Mouse (Mus musculus) thymus, postnatal 14 days (tissue): ENCODE measurements around the gene Gm973.

Experiments used
- DNase-seq: peaks from one replicate; pipeline ENCODE4 v3.0.0; 2021

The Gm973 gene

GRCm38 (mm10) chr1:59516026-59516917 lies at the start of gene Gm973:
Gm973 (plus strand) TSS chr1:59516264.
- DNase-seq, result no peak

DNA sequence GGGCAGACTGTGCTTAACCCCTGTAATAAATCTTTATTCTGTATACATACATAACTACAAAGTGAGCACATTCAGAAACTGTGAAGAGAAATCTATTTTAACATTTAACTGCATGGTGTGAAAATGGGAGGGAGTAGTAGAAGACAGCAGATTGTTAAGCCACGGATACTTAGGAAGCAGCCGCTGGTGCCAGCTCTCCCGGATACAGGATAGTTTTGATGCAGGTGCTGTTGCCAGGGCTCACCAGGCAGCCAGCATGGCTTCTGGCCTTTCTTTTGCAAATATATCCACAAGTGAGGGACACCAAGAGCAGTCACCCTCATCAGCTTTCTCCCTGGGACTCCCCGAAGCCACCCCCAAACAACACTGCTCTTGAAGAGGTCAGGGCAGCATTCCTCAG lies 46.9 kb upstream of the Gm973 start:
- no peak for DNase-seq

- no peak for DNase-seq
Observed at GRCm38 (mm10) chr1:59470766-59471165, 45.3 kb upstream of the Gm973 start.

DNA sequence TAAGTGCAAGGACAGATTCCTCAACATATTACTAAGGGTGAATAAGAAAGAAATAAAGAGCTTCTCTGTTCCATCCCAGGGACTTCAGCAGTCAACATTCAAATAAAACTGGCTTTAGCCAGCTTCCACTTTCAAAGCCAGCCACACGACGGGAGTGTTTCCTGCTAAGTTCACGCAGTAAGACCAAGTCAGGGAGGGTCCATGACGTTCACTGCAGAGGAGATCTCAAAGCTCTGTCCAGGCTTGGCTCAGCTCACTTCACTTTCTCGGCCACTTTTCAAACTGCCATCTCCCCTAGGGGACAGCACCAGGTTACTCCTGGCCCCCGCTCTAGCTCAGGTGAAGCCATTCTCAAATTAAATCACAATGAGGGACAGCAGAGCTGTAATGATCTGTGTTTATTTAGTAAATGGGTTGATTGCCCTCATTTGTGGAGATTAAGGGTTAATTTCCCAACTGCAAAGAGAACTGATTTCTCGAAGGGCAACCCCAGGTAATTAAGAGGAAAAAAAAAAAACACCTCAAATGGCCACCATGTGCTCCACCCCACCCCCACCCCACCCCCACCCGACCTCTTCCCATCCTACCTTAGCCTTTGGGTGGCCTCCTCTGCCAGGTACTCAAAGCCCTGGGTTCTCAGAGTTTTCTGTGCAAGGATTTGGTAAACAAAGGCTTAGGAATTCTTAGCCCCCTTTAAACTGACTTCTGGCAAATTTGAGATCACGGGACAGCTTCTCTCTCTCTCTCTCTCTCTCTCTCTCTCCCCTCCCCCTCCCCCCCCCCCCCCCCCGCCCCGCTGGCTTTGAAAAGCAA lies 43.5 kb upstream of the Gm973 start:
- DNase-seq, result no peak

DNA sequence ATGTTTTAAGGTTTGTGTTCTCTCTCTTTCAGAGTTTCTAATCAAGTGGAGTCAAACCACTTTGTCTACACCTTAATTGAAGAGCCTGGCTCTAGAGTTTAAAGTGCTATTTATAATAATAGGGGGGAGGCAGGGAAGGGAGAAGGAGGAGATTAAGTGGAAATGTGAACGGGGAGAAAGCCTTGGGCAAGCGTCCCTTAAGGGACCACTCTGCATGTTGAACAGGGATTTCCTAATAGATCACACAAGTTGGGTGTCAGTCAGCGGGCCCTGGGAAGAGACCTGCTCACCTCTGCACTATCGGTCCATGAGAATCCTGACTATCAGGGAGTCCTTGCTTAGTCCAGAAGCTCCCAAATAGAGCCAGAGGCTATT lies 42.9 kb upstream of the Gm973 start:
- DNase-seq, result no peak

DNA sequence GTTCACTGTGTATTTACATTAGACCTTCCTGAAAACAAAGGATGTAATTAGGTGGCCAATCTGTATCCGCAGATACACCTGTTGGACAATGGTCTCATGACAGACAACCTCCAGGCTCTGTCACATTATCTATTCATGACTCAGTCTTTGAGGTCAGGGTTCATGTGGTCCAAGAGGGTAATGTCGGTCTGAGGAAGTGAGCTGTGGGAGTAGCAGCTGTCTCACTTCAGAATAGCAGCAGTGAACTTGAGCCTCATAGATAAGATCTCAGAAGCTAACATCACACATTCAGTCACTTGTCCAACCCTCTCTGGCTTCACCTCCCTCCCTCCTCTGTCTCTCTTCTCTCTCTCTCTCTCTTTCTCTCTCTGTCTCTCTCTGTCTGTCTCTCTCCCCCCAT lies 40.4 kb upstream of the Gm973 start:
- DNase-seq, result no peak

DNA sequence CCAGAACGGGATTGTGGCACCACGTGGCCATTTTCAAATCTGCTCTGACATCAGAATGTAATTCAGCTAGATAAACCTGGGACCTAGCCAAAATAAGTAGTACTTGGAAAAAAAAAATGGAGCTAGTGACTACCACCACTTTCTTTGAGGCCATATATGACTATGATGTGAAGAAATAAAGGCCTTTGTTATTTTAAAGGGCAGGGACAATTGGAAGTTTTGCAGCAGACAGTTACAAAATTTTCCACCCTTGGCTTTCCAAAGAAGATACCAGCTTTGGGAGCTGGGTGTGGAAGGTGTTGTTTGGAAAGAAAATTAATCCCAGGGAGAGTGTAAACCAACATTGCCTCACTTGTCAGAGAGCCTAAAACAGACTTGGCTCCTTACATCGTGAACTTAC lies 37.2 kb upstream of the Gm973 start:
- no peak for DNase-seq

DNA sequence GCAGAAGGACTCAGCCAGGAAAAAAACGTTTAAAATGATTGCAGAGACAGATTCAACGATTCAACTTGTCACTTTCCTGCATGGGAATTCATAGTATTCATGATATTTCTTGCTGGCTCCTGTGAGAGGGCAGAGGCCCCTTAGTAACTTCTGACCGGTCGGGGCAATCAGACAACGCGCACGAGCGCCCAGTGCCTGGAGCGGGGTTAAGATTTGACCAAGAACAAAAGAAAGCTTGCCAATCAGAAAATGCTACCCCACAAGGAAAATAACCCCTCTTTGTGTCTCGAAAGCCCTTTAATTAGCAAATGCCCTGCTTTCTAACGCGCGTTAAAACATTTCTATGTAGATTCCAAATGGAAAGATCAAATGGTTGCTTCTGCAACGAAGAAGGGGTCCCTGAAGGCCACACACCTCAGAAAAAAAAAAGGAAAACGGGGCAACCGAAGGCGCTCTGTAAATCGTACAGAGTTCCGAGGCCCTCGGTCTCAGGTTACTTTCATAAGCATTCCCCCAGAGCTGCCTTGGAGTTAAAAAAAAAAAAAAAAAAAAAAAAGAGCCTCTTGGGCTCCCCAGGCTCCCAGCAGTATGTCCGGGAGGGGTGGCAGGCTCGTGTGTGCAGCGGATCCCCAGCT lies 35.1 kb upstream of the Gm973 start:
- peak; percentile 5 for DNase-seq

GRCm38 (mm10) chr1:59481456-59482291 lies 34.4 kb upstream of the Gm973 start:
- peak; percentile 94 for DNase-seq

DNA sequence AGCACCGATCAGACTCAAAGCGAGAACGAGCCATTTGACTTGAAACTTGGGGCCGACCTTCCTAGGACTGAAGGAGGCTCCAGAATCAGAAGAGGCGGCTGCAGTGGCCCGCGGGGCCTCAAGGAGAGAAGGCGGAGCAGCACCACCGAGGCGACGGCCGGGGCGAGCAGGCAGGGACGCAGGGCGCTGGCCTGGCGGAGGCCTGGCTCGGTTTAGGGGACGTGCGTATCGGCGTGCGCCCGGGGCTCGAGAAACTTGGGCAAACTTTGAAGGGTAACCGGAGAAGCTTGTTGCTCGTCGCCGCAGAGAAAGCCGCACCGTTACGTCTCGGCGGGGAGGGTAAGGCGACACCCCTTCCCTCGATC lies 33.8 kb upstream of the Gm973 start, which contains the start of gene Fzd7:
Gene Fzd7, plus strand, starts transcription at position 94 of the 365 bp plus-strand sequence.
- DNase-seq, result peak; percentile 58

DNA sequence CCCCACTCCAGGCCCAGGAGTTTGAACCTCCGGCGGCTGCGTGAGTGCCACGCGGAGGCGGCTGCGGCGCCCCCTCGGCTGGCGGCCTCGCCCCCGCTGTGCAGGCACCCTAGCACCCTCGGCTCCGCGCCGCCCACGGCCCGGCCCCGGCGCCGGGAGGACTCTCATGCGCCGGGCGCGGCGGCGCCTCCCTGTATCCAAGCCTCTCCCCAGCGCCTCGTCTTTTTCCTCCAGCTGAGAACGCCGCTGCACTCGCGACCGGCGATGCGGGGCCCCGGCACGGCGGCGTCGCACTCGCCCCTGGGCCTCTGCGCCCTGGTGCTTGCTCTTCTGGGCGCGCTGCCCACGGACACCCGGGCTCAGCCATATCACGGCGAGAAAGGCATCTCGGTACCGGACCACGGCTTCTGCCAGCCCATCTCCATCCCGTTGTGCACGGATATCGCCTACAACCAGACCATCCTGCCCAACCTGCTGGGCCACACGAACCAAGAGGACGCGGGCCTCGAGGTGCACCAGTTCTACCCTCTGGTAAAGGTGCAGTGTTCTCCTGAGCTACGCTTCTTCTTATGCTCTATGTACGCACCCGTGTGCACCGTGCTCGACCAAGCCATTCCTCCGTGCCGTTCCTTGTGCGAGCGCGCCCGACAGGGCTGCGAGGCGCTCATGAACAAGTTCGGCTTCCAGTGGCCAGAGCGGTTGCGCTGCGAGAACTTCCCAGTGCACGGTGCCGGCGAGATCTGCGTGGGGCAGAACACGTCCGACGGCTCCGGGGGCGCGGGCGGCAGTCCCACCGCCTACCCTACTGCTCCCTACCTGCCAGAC lies 33.2 kb upstream of the Gm973 start:
- DNase-seq, result peak; percentile 60

GRCm38 (mm10) chr1:59483521-59484245 lies 32.4 kb upstream of the Gm973 start:
- peak; percentile 62 for DNase-seq

- DNase-seq, result no peak
Observed at GRCm38 (mm10) chr1:59484314-59484713, 31.8 kb upstream of the Gm973 start.

DNA sequence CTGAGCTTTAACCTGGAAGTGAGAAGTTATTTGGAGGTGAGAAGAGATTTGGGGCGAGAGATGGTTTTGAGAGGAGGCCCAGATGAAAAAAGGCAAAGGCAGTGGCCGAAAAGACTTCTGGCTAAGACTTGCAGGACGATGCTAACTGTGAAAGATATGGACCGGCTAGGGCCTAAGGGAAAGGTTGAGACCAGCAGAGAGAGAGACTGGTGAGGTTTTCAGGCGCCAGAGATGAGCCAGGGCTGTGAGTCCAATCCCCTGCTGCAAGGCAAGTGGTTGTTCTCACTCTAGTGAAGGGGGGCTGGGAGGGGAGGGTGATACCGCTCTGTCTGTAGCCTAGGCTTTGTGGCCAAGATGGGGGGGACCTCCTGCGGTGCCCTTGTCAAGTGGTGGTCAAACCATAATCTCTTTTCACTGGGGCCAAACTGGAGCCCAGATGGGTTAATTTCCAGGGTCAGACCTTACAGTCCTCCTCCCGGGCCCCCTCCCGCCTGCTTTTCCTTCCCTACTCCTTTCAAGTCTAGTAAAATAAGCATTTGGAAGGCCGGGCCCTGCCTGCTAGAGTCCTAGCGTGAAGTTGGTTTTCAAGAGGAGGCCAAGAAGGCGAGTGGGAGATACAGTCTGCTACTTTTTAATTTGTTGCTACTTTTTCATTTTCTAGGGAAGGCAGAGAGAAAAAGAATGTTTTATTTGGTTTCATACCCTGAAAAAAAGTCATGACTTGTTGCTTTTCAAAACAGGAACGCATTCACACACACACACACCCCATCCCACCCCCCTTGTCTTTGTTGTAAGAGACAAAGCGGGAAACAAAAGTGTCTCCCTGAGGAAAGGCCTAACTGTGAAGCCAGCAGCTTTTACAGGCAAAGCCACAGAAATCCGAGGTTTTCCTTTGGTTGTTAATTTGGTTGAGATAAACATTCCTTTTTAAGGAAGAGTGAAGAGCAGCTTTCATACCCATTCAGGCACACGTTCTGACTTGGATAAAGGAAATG lies 31.0 kb upstream of the Gm973 start:
- DNase-seq, result no peak

DNA sequence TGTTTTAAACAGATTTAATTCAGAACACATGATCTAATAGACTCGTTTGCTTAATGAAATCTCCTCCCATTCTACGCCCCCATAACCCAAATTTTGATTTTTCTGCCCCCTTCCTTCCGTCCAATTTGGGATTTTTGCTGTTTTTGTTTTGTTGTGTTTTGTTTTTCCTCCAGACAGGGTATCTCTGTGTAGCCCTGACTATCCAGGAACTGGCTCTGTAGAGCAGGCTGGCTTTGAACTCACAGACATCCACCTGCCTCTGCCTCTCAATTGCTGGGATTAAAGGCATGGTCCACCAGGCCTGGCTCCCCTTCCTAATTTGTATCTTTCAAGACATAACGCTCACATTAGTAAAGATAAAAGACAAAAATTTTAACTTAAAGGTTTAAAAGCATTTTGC lies 30.3 kb upstream of the Gm973 start:
- DNase-seq, result no peak

DNA sequence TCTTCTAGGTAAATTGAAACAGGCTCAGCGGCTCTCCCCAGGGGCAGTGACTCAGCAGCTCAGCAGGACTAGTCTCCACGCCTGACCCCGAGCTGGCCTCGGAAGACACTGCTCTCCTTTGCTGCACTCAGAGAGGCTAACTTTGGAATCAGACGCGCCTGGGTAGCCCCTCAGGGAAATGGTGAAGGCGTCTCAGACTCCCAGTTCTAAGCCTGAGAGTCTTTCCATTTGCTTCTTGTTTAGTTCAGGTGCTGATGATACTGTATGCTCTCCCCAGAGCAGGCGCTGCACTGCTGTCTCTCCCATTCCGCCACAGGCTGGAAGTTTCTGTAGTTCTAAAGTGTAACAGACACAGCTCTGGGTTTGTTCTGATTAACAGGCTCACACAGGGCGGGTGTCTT lies 28.4 kb upstream of the Gm973 start:
- DNase-seq, result no peak

- no peak for DNase-seq
Observed at GRCm38 (mm10) chr1:59488481-59488880, 27.6 kb upstream of the Gm973 start.

DNA sequence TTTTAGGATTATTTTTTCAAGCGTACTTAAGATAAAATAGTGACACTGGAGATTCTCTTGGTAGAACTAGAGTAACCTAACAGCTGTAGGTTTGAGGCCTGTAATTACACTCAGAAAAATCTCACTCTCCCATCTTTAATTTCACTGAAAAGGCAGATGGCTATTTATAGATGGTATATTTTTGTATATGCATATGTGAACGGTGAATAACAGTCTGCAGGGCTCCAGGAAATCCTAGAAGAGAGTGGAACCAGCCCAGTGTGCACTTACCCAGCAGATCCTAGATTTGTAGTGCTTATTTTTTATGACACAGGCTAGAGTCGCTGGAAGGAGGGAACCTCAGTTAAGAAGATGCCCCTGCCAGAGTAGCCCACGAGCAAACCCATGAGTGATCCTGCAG lies 27.1 kb upstream of the Gm973 start:
- DNase-seq, result no peak

- DNase-seq, result no peak
Observed at GRCm38 (mm10) chr1:59491517-59491916, 24.5 kb upstream of the Gm973 start.

DNA sequence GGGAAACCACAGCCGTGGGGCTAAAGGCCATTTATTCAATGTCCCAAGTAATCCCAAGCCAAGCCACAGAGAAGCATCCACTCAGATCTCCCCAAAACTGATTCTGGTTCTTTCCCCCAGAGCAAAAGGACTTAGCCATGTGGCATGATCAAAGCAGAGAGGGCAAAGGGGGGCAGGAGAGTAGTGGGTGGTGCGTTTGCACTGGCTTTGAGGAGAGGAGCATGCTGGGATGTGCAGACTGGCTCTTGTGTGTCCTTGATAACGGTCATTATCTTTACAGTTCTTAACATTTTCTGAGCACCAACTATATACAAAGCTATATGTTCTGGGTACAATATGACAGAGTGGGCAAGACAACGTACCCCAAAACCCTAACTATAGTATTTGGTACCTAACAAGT lies 23.6 kb upstream of the Gm973 start:
- no peak for DNase-seq
